In genomic region chr15:11734639-11735265, GRCm38 (mm10) we compare ENCODE assay signal across 27 mouse cellular contexts.
A peak's percentile ranks its signal among the peaks of the same experiment; 100 is the strongest.
DNase-seq lines count a peak whose midpoint lies in the region; ATAC-seq lines count a peak whose summit lies in the region.
"Had no signal": no experiment of that assay in that cellular context is flagged by ENCODE, and none has a peak within 500 bp of the region (broad histone marks: within the 10 kb centered on the region; RNA-seq: fewer than 3 reads in every experiment).

No protein-coding gene starts in this region.

- no peaks in the 10 kb centered on the region for H3K4me1 ChIP-seq in heart, embryonic 12.5 days (replicated peaks)
- no peaks in the 10 kb centered on the region for H3K4me1 ChIP-seq in heart, embryonic 15.5 days (replicated peaks)
- H3K4me1 ChIP-seq: embryonic facial prominence, embryonic 10.5 days; embryonic facial prominence, embryonic 13.5 days; forebrain, embryonic 12.5 days; forebrain, embryonic 15.5 days; hindbrain, embryonic 10.5 days; hindbrain, embryonic 13.5 days; intestine, embryonic 15.5 days; kidney, embryonic 15.5 days had no signal

- H3K36me3 ChIP-seq in heart, embryonic 12.5 days: no peaks in the 10 kb centered on the region
- no peaks in the 10 kb centered on the region for H3K36me3 ChIP-seq in heart, embryonic 15.5 days
- H3K36me3 ChIP-seq: embryonic facial prominence, embryonic 10.5 days; embryonic facial prominence, embryonic 13.5 days; forebrain, embryonic 12.5 days; forebrain, embryonic 15.5 days; hindbrain, embryonic 10.5 days; hindbrain, embryonic 13.5 days; intestine, embryonic 15.5 days; kidney, embryonic 15.5 days had no signal

- H3K27ac ChIP-seq in heart, embryonic 12.5 days (ENCODE audit: poor library complexity, severe bottlenecking): peak overlapping the region; percentile 76
- no peak overlapping the region for H3K27ac ChIP-seq in heart, embryonic 15.5 days
- H3K27ac ChIP-seq: embryonic facial prominence, embryonic 10.5 days; embryonic facial prominence, embryonic 13.5 days; forebrain, embryonic 12.5 days; forebrain, embryonic 15.5 days; hindbrain, embryonic 10.5 days; hindbrain, embryonic 13.5 days; intestine, embryonic 15.5 days; kidney, embryonic 15.5 days had no signal

- no peak overlapping the region for H3K9ac ChIP-seq in heart, embryonic 12.5 days
- no peak overlapping the region for H3K9ac ChIP-seq in heart, embryonic 15.5 days
- H3K9ac ChIP-seq: embryonic facial prominence, embryonic 13.5 days; forebrain, embryonic 12.5 days; forebrain, embryonic 15.5 days; hindbrain, embryonic 13.5 days; intestine, embryonic 15.5 days; kidney, embryonic 15.5 days had no signal

- DNase-seq in heart, adult 11 months: peak; percentile 88
- DNase-seq in heart, postnatal 4 days: no peak
- no peak for DNase-seq in heart, postnatal 10 days
- no peak for DNase-seq in heart, adult 8-10 months (ENCODE audit: low spot score)
- DNase-seq: adrenal gland, adult 8-10 months; adrenal gland, postnatal 25 days; cerebellum, adult 11-12 months; cerebellum, adult 8-10 months; cerebellum, postnatal 10 days; cerebellum, postnatal 36 days; embryo, embryonic 11 days; gastrocnemius, postnatal 25 days; kidney, adult 11 months; kidney, adult 8-10 months had no signal

- H3K4me2 ChIP-seq in heart, embryonic 12.5 days: no peak overlapping the region
- H3K4me2 ChIP-seq in heart, embryonic 15.5 days: no peak overlapping the region
- H3K4me2 ChIP-seq: embryonic facial prominence, embryonic 13.5 days; forebrain, embryonic 12.5 days; forebrain, embryonic 15.5 days; hindbrain, embryonic 13.5 days; intestine, embryonic 15.5 days; kidney, embryonic 15.5 days had no signal

- H3K9me3 ChIP-seq in heart, embryonic 12.5 days (replicated peaks): no peaks in the 10 kb centered on the region
- no peaks in the 10 kb centered on the region for H3K9me3 ChIP-seq in heart, embryonic 15.5 days (replicated peaks)
- H3K9me3 ChIP-seq: embryonic facial prominence, embryonic 10.5 days; embryonic facial prominence, embryonic 13.5 days; forebrain, embryonic 12.5 days; forebrain, embryonic 15.5 days; hindbrain, embryonic 10.5 days; hindbrain, embryonic 13.5 days; intestine, embryonic 15.5 days; kidney, embryonic 15.5 days had no signal

- 46% methylated on average over 5 of the region's 5 CpGs for WGBS in heart, embryonic 12.5 days
- WGBS in heart, embryonic 15.5 days: 68% methylated on average over 5 of the region's 5 CpGs

- intact Hi-C loops in heart, postnatal 10 days (cut with DNase I): no loop called here

- H3K4me3 ChIP-seq in heart, embryonic 12.5 days: no peak overlapping the region
- H3K4me3 ChIP-seq in heart, embryonic 15.5 days: no peak overlapping the region
- H3K4me3 ChIP-seq: embryonic facial prominence, embryonic 10.5 days; embryonic facial prominence, embryonic 13.5 days; erythroblast, embryonic 14.5 days; forebrain, embryonic 12.5 days; forebrain, embryonic 15.5 days; hindbrain, embryonic 10.5 days; hindbrain, embryonic 13.5 days; intestine, embryonic 15.5 days; kidney, embryonic 15.5 days had no signal

- peak; percentile 78 for ATAC-seq in heart, embryonic 12.5 days (ENCODE audit: insufficient number of reproducible peaks, low FRiP score)
- ATAC-seq in heart, embryonic 15.5 days (replicated peaks; ENCODE audit: insufficient number of reproducible peaks, insufficient read depth, low FRiP score, low read depth): peak; percentile 70; the same call in 1 of the 2 replicates
- ATAC-seq: activated CD4-positive, CD25-positive, alpha-beta regulatory T cell, adult 4 months; forebrain, embryonic 15.5 days; hindbrain, embryonic 16.5 days; intestine, embryonic 15.5 days had no signal

- H3K27me3 ChIP-seq in heart, embryonic 12.5 days (replicated peaks): no peaks in the 10 kb centered on the region
- no peaks in the 10 kb centered on the region for H3K27me3 ChIP-seq in heart, embryonic 15.5 days
- H3K27me3 ChIP-seq: embryonic facial prominence, embryonic 13.5 days; forebrain, embryonic 12.5 days; forebrain, embryonic 15.5 days; hindbrain, embryonic 13.5 days; intestine, embryonic 15.5 days; kidney, embryonic 15.5 days had no signal
